Mouse (Mus musculus): ENCODE data around the gene Trmt61a.
"Not testable (repeated sequence)": the region's sequence is repeated elsewhere in the genome, so short reads cannot be mapped to it uniquely, and the experiment has no call there.

Gene Trmt61a

GRCm38 (mm10) chr12:111696239-111696638, 18.3 kb downstream of the Trmt61a start:
- peak; percentile 96 for DNase-seq (ENCODE audit: low read depth, low spot score)

- DNase-seq (ENCODE audit: low read depth, low spot score): no peak
Measured at GRCm38 (mm10) chr12:111697708-111698107, 19.8 kb downstream of the Trmt61a start.

GRCm38 (mm10) chr12:111698346-111698913, 20.5 kb downstream of the Trmt61a start:
- peak; percentile 89 for DNase-seq (ENCODE audit: low read depth, low spot score)

GRCm38 (mm10) chr12:111699542-111699941, 21.6 kb downstream of the Trmt61a start:
- peak; percentile 81 for DNase-seq (ENCODE audit: low read depth, low spot score)

- DNase-seq (ENCODE audit: low read depth, low spot score): peak; percentile 91
Measured at GRCm38 (mm10) chr12:111700920-111701458, 23.1 kb downstream of the Trmt61a start.

- no peak for DNase-seq (ENCODE audit: low read depth, low spot score)
Measured at GRCm38 (mm10) chr12:111703301-111703700, 25.4 kb downstream of the Trmt61a start.

GRCm38 (mm10) chr12:111704609-111705008, 26.7 kb downstream of the Trmt61a start:
- peak; percentile 70 for DNase-seq (ENCODE audit: low read depth, low spot score)

- peak; percentile 45 for DNase-seq (ENCODE audit: low read depth, low spot score)
Measured at GRCm38 (mm10) chr12:111705186-111705973, 27.5 kb downstream of the Trmt61a start.

GRCm38 (mm10) chr12:111708181-111708580, 30.3 kb downstream of the Trmt61a start:
- DNase-seq (ENCODE audit: low read depth, low spot score): no peak

- DNase-seq (ENCODE audit: low read depth, low spot score): no peak
Measured at GRCm38 (mm10) chr12:111710091-111710490, 32.2 kb downstream of the Trmt61a start.

- no peak for DNase-seq (ENCODE audit: low read depth, low spot score)
Measured at GRCm38 (mm10) chr12:111712476-111712875, 34.6 kb downstream of the Trmt61a start.

GRCm38 (mm10) chr12:111713004-111713651, 35.2 kb downstream of the Trmt61a start, which contains the start of the genes Bag5 and Apopt1:
Gene Bag5, minus strand, starts transcription at chr12:111713257.
Gene Apopt1, plus strand, starts transcription at chr12:111713261.
- DNase-seq (ENCODE audit: low read depth, low spot score): peak; percentile 97

GRCm38 (mm10) chr12:111713880-111714279, 36.0 kb downstream of the Trmt61a start:
- DNase-seq (ENCODE audit: low read depth, low spot score): not testable (repeated sequence)

- no peak for DNase-seq (ENCODE audit: low read depth, low spot score)
Measured at GRCm38 (mm10) chr12:111716505-111716904, 38.6 kb downstream of the Trmt61a start.

GRCm38 (mm10) chr12:111718656-111719055, 40.8 kb downstream of the Trmt61a start:
- DNase-seq (ENCODE audit: low read depth, low spot score): peak; percentile 91

- DNase-seq (ENCODE audit: low read depth, low spot score): no peak
Measured at GRCm38 (mm10) chr12:111720222-111720621, 42.3 kb downstream of the Trmt61a start.

- DNase-seq (ENCODE audit: low read depth, low spot score): peak; percentile 74
Measured at GRCm38 (mm10) chr12:111722654-111723053, 44.7 kb downstream of the Trmt61a start.

GRCm38 (mm10) chr12:111724638-111725337, 46.9 kb downstream of the Trmt61a start:
- peak; percentile 95 for DNase-seq (ENCODE audit: low read depth, low spot score)

GRCm38 (mm10) chr12:111725338-111726121, 47.6 kb downstream of the Trmt61a start:
- peak; percentile 91 for DNase-seq (ENCODE audit: low read depth, low spot score)

- peak; percentile 87 for DNase-seq (ENCODE audit: low read depth, low spot score)
Measured at GRCm38 (mm10) chr12:111726122-111726463, 48.2 kb downstream of the Trmt61a start.

GRCm38 (mm10) chr12:111727956-111728355, 50.1 kb downstream of the Trmt61a start:
- no peak for DNase-seq (ENCODE audit: low read depth, low spot score)

All from brain, adult 2 months (tissue).